Mouse (Mus musculus) cerebellum, adult 9-11 months (tissue): ENCODE measurements around the gene Lrp4.
"Not testable (repeated sequence)": the region's sequence is repeated elsewhere in the genome, so short reads cannot be mapped to it uniquely, and the experiment has no call there.

Experiments used
- DNase-seq: peaks from one replicate; pipeline ENCODE4 v3.0.0; 2022

The Lrp4 gene

DNA sequence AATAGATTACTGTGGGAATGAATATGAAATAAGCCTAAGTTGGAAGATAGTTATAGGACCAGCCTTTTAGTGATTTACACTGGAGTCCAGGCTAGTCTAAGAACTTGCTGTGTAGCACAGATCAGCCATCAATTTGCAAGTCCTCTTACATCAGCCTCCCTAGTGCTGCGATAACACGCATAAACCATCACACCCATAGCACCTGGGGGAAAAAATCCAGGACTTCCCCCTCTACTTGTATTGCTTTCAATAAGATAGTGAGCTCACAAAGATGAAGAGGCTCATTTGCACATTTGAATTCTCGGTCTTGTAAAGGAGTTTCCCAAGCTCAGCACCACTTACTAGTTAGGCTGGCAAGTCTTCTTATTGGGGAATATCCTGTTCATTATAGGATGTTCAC lies 2.9 kb upstream of the Lrp4 start:
- DNase-seq = no peak

DNA sequence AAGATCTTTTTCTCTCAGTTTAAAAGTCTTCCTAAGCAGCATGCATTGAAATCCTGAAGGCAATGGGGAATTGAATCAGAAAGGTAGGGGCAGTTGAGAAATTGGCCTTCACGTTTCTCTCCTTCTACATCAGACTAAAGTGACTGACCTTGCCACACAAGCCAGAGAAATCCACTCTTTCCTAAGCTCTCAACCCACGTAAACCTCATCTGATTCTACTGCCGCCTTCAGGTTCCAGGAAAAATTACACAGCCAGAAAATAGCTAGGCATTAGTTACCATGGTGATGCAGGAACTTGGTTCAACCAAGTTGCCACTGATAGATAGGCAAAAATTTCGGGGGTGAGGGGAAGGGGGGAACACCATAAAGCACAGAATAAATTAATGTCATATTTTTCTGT lies 1.5 kb upstream of the Lrp4 start:
- DNase-seq = no peak

DNA sequence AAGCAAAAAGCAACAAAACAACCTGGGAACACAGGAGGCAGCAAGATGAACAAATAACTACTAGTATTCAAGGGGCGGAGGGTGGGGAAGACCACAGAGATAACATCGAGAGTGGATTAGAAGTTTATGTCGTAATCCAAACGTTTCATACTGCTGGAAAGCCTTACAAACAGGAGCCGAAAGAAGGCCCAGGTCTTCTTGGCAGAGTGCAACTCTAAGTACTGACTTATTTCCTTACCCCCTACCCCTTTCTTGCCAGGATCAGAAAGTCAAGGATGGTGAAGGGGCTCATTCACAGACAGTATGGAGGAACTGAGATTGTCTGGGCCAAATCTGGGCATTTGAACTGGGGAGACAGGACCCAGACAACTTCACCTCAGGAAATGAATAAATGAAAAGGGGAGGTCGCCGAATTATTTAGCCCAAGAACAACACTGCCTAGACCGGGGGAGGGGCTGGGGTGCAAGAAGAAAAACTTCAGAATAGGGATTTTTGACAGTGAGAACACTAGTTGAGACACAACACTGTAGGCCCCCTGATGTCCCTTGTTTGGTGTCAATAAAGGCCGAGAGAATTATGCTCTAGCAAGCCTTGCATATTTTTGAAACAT lies 715 bp upstream of the Lrp4 start:
- no peak for DNase-seq

DNA sequence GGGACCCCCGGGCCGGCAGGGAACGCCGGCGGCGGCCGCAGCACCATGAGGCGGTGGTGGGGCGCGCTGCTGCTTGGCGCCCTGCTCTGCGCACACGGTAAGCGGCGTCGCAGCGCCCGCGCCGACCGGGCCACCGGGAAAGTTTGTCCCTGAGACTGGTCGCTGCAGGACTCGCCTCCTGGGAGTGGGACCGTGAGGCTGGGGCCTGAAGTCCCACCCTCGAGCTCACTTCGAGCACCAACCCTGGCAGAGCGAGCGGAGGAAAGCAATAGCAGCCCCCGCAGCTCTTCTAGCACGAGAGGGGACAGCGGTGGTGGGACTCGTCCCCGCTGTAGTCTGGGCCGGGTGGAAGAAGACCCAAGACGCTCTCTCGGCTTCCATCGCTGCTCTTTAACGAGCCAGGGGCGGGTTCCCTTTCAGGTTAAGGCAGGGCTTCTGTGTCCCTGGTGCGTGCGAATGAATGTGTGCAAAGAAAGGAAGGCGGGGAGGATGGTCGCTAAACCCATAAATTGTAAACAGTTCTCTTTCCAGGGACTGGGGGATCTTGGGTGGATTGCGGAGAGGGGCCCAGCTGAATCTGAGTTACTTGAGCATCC lies 443 bp downstream of the Lrp4 start:
- DNase-seq = no peak

DNA sequence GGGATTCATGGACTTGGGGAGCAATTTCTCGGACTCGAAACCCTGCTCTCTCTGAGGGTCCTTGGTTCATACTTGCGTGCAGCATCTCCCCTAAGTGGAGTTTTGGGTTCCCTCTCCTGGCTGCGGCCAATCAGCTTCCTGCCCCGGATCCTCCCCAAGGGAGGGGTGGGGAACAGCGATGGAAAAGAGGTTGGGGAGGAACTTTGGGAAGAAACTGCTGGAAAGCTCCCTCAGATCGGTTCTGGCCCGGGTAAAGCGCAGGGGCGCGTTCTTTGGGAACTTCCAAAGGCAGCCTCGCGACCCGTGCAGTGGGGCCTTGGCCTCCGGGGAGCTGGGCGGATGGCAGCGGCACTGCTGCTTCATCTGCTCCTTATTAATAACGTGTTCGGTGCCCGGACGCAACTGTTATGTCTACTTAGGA lies 951 bp downstream of the Lrp4 start:
- no peak for DNase-seq

DNA sequence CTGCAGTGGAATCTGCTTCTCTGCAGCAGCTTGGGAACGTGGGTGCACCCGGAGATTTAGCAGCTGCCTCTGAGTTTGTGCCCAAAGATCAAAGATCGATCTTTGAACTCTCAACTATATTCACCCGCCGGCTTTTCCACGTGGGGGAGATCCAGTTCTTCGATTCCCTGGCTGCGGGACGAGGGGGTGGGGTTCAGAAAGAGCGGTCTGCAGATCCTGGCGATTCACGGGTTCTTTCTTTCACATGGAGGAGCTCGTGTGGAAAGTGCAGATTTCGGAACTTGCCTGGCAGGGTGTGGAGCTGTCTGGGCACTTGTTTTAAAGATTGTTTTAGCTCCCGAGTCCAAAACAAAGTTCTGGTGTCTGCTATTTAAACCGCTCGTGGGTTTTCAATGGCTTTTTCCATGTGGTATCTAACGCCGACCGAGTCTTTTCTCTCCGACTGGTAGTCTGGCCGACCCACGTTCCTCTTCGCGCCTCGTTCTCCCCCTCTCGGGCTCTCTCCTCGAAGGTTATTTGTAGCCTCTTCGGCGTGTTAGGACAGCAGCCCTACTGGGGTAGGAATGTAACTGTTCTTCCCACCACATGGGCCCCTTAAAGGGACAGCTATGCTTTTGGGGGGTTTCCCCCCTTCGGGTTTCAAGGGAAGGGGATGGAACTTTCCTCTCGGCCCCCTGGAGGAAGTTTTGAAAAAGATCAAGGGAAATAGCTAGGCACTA lies 1.5 kb downstream of the Lrp4 start:
- no peak for DNase-seq

DNA sequence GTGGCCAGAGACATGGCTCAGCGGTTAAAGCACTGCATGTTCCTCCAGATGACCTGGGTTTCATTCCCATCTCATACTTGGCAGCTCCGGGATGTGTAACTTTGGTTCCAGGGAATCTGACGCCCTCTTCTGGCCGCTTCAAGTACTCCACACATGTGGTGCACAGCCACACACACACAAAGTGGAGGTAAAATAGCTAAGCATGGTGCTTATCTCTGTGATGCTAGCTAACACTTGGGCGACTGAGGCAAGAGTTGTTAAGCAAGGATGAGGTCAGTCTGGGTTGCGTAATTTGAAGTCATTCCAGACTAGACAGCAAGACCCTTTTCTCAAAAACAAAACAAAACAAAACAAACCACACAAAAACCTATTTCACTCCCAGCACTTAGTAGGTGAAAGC lies 2.8 kb downstream of the Lrp4 start:
- DNase-seq = no peak

DNA sequence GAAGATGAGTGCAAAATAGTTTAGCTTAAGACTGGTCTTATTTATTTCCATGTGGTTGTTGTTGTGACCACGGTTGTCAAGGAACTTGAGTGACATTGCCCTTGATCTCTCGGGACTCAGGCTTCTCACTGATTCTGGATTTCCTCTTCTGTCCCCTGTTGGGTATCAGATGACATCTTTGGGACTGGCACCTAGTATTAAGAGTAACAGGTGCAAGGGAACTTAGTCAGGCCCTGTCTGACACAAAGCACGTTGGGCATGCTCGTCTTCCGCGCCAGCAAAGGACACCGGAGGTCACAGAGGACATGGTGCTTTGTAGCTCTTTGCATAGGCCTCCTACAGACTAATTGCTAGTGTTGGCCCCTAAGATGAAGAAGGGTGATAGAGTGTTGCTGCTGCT lies 3.5 kb downstream of the Lrp4 start:
- DNase-seq = no peak

DNA sequence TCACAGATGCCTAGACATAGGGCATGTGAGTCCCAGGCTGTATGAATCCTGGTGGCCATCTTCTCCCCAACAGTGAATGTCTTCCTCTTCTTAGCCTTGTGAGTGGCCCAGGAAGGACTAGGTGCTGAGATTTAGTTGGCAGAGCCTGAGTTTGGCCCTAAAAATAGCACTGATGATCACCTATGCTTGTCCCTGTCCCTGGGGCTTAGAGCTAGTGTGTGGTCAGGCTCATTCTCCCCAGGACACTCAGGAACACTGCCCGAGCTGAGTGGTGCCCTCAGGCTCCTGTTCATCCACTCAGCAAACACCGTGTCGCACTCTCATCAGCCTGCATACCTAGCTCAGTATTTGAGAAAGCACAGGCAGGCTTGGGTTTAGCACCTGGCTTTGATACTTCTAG lies 4.0 kb downstream of the Lrp4 start:
- no peak for DNase-seq

DNA sequence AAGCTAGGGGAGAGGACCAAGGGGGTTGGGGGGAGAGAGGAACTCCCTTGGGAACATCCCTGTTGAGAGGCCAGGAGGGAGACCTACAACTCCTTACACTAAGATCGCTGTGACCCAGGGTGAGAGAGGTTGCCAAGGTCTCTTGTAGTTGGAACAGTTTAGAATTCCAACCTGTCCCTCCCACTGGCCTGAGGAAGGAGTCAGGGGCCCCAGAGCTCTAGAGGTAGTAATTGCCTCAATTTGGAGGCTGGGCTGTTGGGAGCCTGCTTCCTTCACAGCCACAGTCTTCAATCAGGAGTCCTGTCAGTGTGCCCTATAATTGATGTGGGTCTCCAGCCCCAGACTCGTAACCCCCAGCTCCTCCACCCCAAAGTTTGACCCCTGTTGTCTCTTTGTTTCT lies 4.9 kb downstream of the Lrp4 start:
- no peak for DNase-seq

DNA sequence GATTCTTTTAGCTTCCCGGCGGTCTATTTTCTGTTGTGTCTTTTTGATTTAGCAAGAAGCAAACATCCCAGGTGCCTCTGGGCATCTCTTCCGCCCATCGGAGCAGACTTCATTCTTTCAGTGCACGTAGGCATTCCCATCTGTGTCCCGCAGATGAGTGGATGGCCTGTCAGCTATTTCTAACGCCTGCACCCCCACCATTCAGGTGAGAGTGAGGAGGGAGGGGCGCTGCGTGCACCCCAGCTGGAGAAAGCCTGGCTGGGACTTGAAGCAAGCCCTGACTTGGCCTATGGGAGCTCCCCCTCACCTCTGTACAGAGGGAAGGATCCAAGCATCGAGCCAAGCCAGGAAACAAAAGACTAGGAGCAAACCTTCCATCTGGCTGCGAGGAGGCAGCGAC lies 5.4 kb downstream of the Lrp4 start:
- DNase-seq = no peak

DNA sequence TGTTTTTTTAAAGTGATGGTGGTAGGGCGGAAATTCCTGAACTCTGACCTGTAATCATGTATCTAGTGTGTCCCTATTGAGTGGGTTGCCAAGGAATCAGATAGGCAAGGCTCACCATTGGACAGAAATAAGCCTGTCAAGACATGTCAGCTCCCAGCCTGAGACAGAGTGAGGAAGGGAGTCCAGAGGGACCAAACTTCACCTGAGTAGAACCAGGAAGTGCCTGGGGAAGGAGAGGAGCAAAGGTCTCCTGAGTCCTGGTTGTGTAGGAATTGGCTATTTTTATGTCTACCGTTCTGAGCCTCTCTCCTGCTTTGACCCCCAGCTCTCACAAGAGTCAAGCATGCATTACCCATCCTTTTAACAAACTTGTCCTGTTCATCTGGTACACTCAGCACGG lies 8.6 kb downstream of the Lrp4 start:
- DNase-seq = no peak

DNA sequence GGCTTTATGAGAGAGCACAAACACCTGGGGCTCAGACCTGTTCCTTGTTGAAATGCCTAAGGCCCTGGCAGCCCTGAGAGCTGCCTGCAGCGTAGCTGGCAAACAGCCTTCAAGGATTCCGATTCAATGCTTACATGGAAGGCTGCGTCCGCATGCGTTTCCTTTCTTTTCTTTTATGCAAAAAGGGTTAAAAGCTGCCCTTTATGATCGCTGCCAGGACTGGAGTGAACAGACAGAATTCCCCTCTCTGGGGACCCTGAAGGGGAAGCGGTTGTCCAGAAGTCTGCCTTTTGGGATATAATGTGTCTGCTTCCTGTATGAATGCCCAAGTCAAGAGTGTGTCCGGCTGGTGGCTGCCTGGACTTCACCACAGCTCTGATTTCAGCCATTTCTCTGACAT lies 10.3 kb downstream of the Lrp4 start:
- DNase-seq = no peak

DNA sequence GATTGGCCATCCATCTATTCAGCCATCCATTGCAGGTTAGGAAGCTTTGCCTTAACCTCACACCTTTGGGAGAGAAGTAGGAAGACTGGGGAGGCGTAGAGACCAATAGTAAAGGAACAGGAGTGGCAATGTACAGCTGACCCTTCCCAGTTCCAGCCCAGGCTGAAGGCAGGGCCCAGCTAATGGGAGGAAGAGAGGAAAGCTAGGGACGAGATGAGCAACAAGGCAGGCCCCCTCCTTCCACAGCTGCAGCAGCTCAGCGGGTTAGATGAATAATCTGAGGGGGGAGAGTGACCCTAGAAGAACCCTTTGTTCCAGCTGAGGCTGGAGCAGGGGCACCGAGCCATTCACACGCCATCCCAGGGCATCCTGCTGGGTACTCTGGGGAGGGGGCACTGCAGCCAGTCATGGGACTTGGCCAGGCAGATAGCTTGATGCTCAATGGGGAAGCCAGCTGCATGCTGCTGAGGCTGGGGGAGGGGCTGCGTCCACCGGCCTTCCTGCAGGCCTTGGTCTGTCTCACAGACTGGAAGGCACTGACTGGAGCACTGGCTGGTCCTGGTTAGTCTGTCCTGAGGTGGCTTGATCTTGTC lies 12.8 kb downstream of the Lrp4 start:
- DNase-seq = no peak

DNA sequence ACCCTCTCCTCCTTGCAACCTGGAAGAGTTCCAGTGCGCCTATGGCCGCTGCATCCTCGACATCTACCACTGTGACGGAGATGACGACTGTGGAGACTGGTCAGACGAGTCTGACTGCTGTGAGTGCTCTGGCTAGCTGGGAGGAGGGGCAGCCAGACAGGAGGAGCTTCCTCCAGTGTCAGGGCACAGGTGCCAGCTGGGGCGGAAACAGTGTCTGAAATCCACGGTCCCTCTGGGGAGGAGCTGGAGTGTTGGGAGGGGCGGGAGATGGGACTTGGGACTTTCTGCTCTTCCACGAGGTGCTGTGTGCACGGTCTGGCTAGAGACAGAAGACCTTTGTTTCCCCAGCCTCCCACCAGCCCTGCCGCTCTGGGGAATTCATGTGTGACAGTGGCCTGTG lies 17.0 kb downstream of the Lrp4 start:
- no peak for DNase-seq

DNA sequence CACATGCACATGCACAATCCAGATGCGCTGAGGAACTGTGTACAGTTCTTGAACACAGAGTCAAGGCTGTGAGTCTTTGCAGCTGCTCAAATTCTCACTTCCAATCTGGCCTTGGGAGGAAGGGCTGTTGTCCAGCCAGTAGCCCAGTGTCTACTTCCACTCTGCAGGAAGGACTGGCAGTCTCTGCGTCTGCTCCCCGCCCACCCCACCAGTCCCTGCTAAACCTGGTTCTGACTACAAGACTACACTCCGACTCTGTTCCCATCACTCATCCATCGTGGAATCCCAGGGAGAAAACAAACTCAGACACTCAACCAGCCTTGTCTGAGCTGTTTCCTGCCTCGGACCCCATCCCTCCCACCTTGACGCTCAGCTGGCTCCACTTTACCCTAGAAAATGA lies 18.5 kb downstream of the Lrp4 start:
- DNase-seq = no peak

DNA sequence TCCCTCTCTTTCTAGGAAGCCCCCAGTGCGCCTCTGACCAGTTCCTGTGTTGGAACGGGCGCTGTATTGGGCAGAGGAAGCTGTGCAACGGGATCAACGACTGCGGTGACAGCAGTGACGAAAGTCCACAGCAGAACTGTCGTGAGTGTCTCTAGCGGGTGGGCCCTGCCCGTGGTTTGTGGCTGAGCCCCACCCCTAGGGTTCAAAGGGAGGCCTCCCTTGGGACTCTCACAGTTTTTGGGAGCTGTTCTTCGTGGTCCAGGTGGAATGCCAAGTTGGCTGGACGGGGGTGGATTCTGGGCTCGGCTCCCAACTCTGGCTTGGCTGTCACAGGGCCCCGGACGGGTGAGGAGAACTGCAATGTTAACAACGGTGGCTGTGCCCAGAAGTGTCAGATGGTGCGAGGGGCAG lies 18.9 kb downstream of the Lrp4 start:
- DNase-seq = no peak

DNA sequence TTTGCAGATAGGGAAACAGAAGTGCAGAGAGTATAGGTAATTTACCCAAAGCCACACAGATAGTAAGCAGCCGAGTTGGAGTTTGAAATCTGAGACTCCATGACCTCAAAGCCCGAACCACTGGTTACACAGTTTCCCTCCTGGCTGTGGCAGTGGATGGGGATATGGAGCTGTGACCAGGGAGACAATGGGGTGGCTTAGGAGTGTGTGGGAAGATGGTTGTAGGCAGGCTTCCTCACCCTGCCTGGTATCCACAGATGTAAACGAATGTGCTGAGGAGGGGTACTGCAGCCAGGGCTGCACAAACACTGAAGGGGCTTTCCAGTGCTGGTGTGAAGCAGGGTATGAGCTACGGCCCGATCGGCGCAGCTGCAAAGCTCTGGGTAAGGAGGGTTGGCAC lies 19.5 kb downstream of the Lrp4 start:
- DNase-seq = no peak

DNA sequence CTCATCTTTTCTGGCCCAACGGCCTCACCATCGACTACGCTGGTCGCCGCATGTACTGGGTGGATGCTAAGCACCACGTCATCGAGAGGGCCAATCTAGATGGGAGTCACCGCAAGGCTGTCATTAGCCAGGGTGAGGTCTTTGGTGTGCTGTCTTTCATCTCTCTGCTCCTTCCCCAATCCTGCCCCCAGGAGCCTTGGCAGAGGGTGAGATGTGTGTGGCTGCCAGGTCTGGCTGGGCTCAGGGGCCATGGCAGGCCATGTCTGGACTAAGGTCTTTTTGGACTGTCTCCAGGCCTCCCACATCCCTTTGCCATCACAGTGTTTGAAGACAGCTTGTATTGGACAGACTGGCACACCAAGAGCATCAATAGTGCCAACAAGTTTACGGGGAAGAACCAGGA lies 23.1 kb downstream of the Lrp4 start:
- peak; percentile 81 for DNase-seq

DNA sequence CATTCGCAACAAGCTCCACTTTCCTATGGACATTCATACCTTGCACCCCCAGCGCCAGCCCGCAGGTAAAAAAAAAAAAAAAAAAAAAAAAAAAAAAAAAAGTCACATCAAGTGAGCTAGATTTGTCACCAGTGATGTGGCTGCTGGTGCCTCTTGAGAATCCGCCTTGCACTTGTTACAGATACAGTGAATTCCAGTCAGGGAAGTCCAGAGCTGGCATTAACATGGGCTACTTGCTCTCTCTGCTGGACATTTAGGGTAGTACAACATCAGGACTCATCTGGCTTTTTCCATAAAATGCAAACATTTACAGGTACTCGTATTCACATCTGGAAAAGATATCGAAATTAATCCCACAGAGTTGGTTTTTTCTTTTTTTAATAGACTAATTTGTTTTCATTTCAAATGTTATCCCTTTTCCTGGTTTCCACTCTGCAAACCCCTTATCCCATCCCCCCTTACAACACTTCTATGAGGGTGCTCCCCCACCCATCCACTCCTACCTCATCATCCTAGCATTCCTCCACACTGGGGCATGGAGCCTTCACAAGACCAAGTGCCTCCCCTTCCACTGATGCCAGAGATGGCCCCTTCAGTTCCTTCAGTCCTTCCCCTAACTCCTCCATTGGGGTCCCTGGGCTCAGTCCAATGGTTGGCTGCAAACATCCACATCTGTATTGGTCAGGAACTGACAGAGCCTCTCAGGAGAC lies 23.6 kb downstream of the Lrp4 start:
- peak; percentile 73 for DNase-seq

DNA sequence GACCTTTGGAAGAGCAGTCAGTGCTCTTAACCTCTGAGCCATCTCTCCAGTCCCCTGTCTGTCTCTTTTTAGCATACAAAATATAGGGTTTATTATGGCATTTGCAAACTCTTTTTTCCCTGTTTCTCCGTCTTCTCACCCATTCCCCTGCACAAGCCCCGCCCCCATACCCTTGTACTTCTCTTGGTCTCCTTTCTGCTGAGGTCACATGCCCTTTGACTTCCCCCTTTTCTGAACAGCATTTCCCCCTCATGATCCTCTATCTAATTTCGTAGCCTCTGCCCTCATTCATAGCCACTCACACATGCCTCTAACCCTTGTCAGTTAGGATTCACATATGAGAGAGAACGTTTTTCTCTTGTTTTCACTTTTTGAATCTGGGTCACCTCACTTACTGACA lies 27.4 kb downstream of the Lrp4 start:
- DNase-seq = no peak

DNA sequence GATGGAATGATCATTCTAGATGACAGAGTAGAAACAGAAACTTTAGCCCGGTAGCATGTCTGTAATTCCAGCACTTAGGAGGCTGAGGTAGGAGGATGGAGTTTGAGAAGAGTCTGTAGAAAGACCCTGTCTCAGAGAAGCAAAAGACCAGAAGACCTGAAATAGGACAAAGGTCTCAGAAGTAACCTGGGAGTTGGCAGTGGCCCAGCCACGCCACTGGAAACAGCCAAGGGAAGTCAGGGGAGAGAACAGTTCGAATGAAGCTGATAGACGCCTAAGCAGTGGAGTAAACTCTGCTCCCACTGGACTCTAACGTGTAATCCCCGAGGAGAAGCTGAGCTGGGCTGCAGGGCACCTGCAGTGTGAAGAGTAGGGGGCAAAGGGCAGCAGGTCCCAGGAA lies 27.9 kb downstream of the Lrp4 start:
- DNase-seq = no peak

DNA sequence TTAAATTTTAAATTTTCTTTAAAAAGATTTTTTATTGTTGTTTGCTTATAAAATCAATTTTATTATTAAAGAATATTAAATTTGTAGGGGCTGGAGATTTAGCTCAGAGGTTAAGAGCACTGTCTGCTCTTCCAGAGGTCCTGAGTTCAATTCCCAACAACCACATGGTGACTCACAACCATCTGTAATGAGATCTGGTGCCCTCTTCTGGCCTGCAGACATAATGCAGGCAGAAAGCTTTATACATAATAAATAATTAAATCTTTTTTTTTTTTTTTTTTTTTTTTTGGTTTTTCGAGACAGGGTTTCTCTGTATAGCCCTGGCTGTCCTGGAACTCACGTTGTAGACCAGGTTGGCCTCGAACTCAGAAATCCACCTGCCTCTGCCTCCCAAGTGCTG lies 30.0 kb downstream of the Lrp4 start:
- DNase-seq = not testable (repeated sequence)
